Mouse (Mus musculus) 3134 (cell line): ENCODE results near the gene Gfap.

ENCODE experiments used
- DNase-seq: peaks from one replicate; pipeline ENCODE4 v3.0.0-alpha.2; 2011; ENCODE audit warnings: low spot score; ENCODE audit not compliant: insufficient read length; ENCODE audit errors: extremely low read depth

Gene Gfap

DNA sequence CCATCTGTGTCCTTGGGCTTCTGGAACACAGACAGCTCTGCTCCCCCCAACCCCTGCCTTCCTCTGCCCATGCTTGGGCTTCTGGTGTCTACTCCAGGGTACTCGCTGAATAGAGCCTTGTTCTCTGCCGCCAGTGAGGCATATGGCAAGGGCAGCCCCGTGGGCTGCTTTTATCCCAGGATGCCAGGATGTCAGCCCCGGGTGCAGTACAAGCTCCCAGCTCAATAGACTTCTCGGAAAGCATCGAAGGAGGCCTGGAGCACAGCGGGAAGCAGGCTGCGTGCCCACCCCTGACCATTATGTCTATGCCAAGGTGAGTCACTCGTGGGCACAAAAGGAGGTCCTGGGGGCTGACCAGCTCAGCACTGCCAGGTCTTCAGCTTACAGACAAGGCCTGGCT lies 2.3 kb downstream of the Gfap start:
- no peak for DNase-seq

DNA sequence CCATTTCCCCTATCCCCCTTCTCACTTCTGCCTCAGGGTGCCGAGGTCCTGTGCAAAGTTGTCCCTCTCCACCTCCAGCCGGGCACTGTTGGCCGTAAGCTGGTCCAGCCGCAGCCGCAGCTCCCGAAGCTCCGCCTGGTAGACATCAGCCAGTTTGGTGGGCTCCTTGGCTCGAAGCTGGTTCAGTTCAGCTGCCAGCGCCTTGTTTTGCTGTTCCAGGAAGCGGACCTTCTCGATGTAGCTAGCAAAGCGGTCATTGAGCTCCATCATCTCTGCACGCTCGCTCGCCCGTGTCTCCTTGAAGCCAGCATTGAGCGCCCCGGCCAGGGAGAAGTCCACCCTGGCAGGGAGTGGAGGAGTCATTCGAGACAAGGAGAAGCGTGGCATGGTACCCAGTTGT lies 4.1 kb downstream of the Gfap start:
- DNase-seq: no peak

DNA sequence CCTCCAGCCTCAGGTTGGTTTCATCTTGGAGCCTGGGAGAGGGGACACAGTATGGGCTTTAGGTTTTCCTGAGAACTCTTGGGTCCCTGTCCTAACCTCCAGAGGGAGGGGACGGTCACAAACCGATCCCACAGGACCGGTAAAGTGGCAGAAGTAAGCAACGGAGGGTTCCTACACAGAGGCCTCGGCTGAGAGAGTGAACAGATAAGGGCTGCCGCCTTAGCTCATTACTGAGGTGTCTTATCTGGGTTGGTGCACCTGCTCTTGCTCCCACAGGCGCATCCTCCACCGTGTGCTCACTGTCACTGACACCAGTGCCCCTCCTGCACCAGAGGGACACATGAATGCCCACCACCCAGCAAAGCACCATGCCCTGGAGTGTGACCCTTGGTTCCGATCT lies 4.9 kb downstream of the Gfap start:
- no peak for DNase-seq

DNA sequence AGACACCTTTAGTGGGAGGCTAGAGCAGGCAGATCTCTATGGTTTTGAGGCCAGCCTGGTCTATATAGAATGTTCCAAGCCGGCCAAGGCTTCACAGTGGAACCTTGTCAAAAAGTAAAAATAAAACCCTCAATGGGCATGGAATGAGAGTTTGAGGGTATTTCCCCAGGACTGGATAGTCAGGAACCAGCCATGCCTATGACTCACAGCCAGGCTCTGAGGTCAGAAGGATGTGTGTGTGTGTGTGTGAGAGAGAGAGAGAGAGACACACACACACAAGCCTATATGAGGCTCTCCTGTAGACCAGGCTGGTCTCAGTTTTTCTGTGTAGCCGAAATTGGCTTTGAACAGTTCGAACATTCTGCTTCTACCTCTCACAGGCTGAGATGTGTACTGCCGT lies 6.0 kb downstream of the Gfap start:
- DNase-seq: peak; percentile 38

DNA sequence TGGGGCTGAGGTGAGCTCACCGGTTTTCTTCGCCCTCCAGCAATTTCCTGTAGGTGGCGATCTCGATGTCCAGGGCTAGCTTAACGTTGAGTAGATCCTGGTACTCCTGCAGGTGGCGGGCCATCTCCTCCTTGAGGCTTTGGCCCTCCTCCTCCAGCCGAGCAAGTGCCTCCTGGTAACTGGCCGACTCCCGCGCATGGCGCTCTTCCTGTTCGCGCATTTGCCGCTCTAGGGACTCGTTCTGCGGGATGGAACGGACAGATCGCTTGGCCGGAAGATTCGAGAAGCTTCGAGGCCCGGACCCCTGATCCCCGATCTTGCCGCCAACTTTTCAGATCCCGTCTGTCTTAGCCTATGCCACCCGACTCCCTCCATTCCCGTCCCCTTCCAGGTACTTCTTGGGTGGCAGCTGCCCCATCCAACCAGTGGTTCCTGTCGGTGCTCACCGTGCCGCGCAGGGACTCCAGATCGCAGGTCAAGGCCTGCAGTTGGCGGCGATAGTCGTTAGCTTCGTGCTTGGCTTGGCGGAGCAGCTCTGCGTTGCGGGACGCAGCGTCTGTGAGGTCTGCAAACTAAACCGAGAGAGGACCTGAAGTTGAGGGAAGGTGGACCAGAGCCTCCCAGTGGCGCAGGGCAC lies 7.6 kb downstream of the Gfap start:
- DNase-seq: no peak

DNA sequence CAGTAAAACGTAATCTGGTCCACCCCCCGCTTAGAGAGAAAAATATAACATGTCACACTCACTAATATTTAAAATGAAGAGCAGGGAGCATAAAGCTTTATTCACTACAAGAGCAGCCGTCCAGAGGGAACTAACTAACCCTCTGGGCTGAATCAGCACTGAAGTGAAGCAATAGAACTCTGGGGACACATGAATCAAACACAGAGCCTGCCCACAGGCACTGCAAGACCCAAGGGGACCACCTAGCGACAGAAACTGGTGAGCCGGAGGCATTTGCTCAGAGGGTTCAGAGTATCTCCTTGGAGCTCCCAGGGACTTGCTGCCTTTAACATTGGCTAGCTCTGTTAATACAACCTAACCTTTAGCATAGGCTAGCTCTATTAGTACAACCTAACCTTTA lies 10.6 kb downstream of the Gfap start:
- no peak for DNase-seq

DNA sequence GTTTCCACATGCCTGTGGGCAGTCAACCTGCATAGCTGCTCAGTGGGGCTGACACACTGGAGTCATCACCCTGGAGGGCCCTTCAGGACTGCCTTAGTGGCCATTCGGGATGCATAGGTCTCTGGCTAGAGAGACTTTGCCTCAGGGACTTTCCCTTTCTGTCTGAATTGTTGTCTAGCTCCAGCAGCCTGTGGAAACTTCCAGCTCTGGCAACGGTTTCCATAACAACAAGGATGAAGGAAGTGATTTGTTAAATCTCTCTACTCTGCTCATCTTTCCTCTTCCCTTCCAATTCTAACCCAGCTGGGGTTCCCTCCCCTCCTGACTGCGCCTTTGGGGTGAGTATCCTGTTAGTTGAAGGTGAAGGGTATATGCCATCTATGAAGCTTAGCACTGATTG lies 12.6 kb downstream of the Gfap start:
- no peak for DNase-seq

DNA sequence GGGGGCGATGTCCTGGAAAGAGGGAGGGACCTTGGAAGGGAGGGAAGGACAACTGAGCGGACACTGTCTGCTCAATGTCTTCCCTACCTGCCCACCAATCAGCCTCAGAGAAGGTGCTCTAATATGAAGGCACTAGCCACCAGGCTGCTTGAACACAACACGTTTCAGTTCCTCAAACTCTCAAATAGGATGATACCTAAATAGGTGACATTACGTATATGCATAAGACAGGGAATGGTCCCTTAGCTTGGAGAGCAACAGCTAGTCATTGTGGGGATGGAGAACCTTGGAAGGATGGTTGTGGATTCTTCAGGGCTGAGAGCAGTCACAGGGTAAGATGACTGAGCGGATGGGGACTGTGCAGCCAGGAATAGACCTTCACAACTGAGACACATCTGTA lies 13.3 kb downstream of the Gfap start:
- no peak for DNase-seq

DNA sequence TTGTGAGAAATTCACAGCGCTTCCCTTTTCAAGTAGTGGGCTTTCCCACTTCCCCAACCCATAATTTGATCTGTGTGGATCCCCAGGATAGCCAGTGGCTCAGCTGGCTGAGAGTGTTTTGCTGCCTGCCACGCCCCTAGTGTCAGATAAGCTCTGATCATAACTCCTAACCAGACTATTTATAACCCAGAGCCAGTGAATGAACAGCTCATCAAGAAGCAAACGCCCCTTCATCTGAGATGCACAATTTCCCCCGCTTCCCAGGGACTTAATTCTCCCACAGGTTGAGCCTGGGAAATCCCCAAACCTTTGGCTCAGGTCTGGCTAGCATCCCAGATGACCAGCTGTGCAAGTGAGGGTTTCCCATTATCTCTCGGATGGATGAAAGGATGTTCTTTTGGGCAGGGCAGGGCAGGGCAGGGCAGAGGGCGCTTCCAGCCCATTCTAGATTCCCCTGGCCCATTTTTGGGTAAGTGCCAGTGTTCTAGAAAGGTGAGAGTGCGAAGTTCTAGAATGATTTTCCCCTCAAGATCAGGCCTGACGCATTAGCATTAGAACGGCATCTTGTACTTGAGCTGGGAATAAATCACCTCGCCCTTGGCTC lies 16.0 kb downstream of the Gfap start, which contains the start of gene Fam187a:
Gene Fam187a (plus strand): TSS at position 554 of the 604 bp plus-strand sequence.
- no peak for DNase-seq

DNA sequence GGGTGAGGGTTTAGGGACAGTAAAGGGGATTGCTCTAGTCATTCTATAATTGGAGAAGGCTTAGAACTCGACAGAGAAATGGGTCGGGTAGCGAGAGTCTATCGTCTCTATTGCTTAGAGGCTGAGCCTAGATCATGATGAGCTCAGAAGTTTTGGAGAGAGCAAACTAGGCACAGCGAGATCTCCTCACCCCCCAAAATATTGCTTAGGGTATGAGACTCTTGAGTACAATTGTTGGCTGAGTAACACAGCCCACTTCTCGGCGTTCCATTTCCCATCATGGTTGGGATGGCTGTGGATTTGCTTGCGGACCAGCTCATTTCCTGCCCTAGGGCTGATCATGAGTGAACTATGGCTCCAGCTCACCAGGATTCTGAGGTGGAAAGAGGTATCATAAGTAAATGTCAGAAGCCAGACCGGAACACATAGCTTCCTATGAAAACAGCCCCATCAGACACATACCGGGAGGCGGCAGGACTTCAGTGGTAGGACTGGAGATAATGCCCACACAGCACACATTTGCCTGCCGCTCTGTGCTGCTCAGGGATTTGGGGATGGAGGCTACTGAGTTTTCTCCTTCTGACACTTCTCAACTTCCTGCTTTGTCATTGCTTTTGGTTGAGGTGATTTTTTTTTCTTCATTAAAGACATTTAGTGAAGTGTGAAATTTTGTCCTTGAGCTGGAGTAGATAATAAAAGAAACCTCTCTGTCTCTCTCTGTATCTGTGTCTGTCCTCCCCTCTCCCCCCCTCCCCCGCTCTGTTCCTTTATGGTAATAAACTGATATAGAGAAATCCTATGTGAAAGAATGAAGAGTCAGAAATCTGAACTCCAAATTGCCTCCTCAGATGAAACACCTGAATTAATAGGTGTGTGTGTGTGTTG lies 19.2 kb downstream of the Gfap start:
- no peak for DNase-seq

DNA sequence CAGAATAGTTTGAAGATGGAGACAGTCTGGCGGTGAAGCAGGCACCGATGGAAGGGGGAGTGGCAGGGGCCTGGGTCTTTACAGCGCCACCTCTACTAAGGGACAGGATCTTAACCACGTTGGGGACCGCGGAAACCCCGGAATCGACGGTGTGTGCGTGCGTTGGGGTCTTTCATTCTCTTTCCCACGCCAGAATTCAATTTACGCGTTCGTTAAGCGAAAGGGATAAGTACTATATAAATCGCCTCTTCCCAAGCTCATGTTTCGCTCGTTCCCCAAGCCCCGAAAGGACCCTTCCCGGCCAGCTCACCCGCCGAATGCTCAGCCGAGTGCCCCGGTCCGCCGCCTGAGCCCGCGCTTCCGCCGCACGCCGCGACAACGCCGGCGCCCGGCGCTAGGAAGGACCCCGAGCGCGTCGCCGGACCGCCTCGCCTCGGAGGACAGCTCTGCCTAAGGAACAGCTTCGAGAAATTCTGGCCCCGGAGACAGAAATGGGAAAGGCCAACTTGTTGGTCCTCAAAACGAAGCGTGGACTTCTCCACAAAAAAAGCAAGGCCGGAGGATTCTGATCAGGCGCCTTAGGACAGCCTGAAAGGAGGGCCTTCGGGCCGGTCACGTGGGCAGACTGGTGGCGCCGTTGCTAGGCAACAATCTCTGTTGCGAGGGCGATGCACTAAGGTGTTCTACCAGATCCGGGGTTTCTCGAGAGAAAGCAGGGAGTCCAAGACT lies 20.0 kb downstream of the Gfap start, which contains the start of the genes Eftud2 and Ccdc103:
Gene Eftud2 (minus strand): TSS at position 401 of the 729 bp plus-strand sequence.
Gene Ccdc103 (plus strand): TSS at position 620 of the 729 bp plus-strand sequence.
- peak; percentile 88 for DNase-seq

DNA sequence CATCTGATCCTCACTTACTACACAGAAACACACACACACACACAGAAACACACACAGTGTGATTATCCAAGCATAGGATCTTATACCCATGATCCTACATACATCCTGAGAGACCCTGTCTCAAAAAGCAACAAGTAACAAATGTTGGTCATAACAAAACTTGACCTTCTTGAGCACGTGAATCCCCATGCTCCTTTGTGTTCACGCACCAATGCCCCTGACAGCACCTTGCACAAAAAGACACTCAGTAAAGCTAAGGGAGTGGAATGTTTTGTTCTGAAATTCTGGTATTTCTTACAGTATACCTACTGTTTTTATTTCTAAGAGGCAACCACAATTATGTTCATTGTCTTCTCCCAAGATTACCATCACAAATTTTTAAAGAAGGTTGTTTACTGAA lies 21.2 kb downstream of the Gfap start:
- DNase-seq: no peak

DNA sequence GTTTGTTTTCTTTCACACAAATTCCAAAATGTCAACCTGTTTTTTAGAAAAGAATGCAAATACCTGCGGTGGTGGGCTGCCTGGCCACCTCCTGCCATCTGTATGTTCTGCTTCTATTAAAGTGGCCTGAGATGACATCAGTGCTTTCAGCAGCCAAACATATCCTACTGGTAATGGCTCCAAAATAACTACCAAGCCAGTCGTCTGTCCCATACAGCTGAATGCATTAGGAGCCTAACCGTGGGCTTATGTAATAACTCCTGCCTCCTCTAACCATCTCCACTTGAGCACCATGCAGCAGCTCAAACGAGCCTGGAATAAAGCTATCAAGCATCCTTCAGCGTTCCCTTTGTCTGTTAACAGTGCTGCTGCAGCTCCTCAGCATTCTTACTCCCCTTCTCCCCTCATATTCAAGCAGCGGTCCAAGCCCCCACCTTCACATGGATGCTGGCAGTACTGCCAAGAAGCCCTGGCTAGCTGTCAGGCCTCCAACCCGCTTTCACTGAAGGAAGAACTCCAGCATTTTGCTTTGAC lies 25.8 kb downstream of the Gfap start:
- no peak for DNase-seq

DNA sequence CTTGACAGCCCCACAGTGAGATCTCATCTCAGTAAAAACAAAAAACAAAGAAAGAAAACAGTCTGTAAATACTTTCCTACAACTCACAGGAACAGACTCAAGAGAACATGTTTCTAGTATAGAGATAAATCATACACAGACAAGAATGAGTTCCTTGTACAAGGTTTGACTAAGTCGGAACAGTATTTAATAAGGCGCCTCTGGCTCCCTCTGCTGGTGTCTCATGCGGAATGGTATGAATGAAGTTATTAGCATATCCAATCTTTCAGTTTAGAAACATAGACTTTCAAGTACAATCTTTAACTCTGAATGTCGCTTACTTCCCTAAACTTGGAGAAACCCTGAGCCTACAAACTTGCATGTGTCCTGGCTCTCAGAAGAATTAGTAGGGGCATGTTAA lies 36.4 kb downstream of the Gfap start:
- DNase-seq: no peak

DNA sequence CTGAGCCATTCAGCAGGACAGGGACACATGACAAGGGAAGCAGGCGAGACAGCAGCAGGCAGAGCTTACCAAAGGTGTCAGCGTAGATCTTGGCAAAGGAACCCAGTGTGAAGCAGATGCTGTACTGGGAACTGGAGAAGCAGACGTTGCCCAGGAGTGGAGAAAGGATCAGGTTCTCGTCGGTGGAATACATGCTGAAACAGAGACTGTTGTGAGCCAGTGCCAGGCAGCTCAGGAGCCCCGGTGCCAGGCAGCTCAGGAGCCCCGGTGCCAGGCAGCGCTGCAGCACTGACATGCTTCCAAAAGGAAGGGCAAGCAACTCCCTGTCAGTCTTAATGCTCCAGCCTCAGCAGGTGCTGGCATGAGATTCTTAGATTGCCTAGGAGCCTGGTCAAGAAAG lies 40.8 kb downstream of the Gfap start:
- no peak for DNase-seq

DNA sequence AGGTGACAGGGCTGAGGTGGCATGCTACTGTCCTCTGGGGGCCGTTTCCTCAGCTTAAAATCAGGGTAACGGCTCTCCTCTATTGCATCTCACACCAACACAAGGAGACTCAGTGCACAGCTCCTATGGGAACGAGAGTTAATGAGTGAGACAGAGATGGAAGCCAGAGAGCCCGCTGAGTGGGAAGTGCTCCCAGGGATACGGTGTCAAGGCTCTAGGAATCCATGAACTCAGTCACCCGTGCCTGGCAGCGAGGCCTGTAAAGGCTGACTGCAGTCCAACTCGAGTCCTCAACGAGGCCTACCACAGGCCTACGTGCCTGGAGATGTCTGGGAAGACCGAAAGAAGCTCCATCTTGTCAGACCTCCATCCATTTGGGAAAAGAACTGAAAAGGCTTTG lies 41.8 kb downstream of the Gfap start:
- DNase-seq: no peak

DNA sequence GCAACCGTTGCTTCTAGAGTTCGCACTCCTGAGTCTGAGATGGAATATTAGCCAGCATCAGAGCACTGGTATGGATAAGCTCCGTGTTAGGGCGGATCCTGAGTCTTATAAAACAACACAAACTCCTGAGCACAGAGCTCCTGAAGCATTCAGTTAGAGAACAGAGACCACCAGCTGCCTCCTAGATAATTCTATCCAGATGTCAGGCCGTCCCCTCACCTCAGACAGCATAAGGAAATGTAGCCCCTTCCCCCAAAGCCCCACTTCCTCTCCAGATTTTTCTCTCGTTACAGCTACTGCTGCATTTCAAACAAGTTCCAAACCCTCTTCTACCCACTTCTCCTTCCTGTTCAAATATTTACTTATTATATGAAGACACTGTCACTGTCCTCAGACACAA lies 44.8 kb downstream of the Gfap start:
- no peak for DNase-seq

DNA sequence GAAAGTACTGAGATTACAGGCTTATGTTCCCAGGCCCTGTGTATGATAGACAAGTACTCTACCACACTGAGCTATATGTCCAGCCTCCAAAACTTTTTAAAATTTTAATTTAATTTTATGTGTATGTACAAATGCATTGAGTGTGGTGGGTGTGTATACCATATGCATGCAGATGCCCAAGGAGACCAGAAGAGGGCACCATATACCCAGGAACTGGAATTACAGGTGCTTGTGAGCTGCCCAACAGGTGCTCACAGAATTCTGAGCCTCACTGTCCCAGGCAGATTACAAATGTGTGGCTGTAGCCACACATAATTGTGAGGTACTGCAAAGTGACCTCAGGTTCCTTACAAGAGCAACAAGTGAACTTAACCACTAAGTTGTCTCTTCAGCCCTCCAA lies 47.0 kb downstream of the Gfap start:
- no peak for DNase-seq

DNA sequence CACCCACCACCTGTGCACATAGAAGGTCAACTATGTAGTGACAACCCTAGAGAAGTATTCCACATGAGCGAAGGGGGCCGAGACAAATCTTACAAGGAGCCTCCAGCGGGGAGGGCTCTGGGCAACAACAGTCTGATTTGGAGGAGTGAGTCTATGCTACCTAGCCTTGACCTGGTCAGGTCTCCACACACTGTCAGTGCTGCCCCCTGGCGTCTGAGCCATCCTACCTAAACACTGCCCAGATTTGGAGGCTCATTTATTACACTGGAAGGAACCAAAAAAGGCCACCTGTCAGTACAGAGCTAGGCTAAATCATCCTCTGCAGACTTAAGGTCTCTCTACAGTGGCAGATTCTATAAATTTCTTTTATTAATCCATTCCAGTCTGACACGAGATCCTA lies 48.8 kb downstream of the Gfap start:
- no peak for DNase-seq

DNA sequence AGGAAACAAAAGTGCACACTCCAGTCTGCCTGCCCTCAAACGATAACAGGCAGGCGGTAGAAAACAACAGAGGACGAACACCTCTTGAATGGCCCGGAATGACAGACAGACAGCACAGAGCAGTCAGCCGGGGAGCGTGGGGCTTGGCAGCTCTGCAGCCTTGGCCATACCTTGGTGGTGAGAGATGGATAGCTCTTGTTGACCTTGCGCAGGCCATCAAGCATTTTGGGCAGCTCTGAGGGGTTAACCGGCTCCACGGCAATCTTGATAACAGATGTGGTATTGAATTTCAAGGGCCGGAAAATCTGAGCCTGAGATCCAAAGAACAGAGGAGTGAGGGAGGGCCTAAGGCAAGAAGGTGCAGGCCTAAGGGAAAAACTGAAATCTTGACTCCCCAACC lies 54.8 kb downstream of the Gfap start:
- no peak for DNase-seq
